Mouse (Mus musculus): Measurements from ENCODE around the gene Hsd17b10. TPM values are rescaled to one million over a fixed set of nuclear protein-coding genes. Genes with fewer than 3 reads are reported as not detected.

Hsd17b10 gene
- polyA plus RNA-seq (2012; fragmentation: generic; extraction: Trizol): 100 to 1,000 TPM; 266 to 268 TPM

GRCm38 (mm10) chrX:152001737-152002710, at the start of gene Hsd17b10:
Gene Hsd17b10 (plus strand): TSS chrX:152001845.

GRCm38 (mm10) chrX:152016151-152017145, 14.8 kb downstream of the Hsd17b10 start, which contains the start of the genes Ribc1 and Smc1a:
Gene Ribc1 (minus strand): TSS chrX:152016295.
Gene Smc1a (plus strand): TSS chrX:152016428.

Other genes with a start within 250 kb of the Hsd17b10 start
- gene Huwe1, start 201.0 kb upstream of the Hsd17b10 start, polyA plus RNA-seq (2012; fragmentation: generic; extraction: Trizol): 10 to 100 TPM in 1 of 2 experiments, 1 to 10 TPM in 1; 2.8 to 33.4 TPM
- under 1 TPM; 0.34 to 0.99 TPM for gene Ribc1, start 14.4 kb downstream of the Hsd17b10 start, polyA plus RNA-seq (2012; fragmentation: generic; extraction: Trizol)
- gene Smc1a, start 14.6 kb downstream of the Hsd17b10 start, polyA plus RNA-seq (2012; fragmentation: generic; extraction: Trizol): 10 to 100 TPM in 1 of 2 experiments, 1 to 10 TPM in 1; 5.5 to 30.1 TPM
- 10 to 100 TPM; 10.9 to 36.2 TPM for gene Iqsec2, start 142.4 kb downstream of the Hsd17b10 start, polyA plus RNA-seq (2012; fragmentation: generic; extraction: Trizol)
- 10 to 100 TPM; 15.7 to 36.0 TPM for gene Kdm5c, start 231.2 kb downstream of the Hsd17b10 start, polyA plus RNA-seq (2012; fragmentation: generic; extraction: Trizol)

Data from C3H10T1/2 (cell line).